Mouse (Mus musculus) heart, postnatal 25 days (tissue): ENCODE data around the gene Arg1. TPM values are rescaled to one million over a fixed set of nuclear protein-coding genes. Genes with fewer than 3 reads are reported as not detected.

ENCODE experiments used
- DNase-seq: peaks from one replicate; pipeline ENCODE4 v3.0.0; 2022; ENCODE audit warnings: low spot score
- intact Hi-C: fragments of 180-260 bp; cut with DNase I; formaldehyde crosslinking; loops from one replicate; pipeline ENCODE4 v1.15.1; 2025
- microRNA-seq: library from miRNA; unstranded; fragments of <30 nt; microRNA quantifications from one replicate; pipeline ENCODE4 v1.2.0, GENCODE M21; 2022
- total RNA-seq, 2 experiments: library from RNA; stranded (reverse); gene quantifications; 2 replicates each; pipeline ENCODE4 v1.2.3; 2021

Gene Arg1
- total RNA-seq, 2 experiments from 2014 or later = 0.17 TPM; not detected in 1

- DNase-seq = no peak
Observed at GRCm38 (mm10) chr10:24922977-24923376, 4.3 kb downstream of the Arg1 start.

GRCm38 (mm10) chr10:24915486-24915885 is 11.8 kb downstream of the Arg1 start:
- DNase-seq = no peak
- intact Hi-C loops = no loop called here

More at GRCm38 (mm10) chr10:24922977-24923376, 4.3 kb downstream of the Arg1 start:
- intact Hi-C loops = no loop called here

- DNase-seq = no peak
- intact Hi-C loops = no loop called here
Observed at GRCm38 (mm10) chr10:24912576-24912975, 14.7 kb downstream of the Arg1 start.

- no peak for DNase-seq
- intact Hi-C loops = no loop called here
Observed at GRCm38 (mm10) chr10:24911199-24911598, 16.1 kb downstream of the Arg1 start.

GRCm38 (mm10) chr10:24905627-24906026 is 21.7 kb downstream of the Arg1 start:
- DNase-seq = no peak
- intact Hi-C loops = no loop called here

GRCm38 (mm10) chr10:24895927-24896326 is 31.4 kb downstream of the Arg1 start:
- DNase-seq = no peak
- intact Hi-C loops = no loop called here

- no peak for DNase-seq
- intact Hi-C loops = no loop called here
Observed at GRCm38 (mm10) chr10:24888343-24888742, 38.9 kb downstream of the Arg1 start.

GRCm38 (mm10) chr10:24886008-24886407 is 41.3 kb downstream of the Arg1 start:
- DNase-seq = no peak
- intact Hi-C loops = no loop called here

- DNase-seq = no peak
- intact Hi-C loops = no loop called here
Observed at GRCm38 (mm10) chr10:24873624-24874023, 53.7 kb downstream of the Arg1 start.

GRCm38 (mm10) chr10:24869760-24870290 is 57.5 kb downstream of the Arg1 start, which contains the start of gene Med23:
TSS of gene Med23 (plus strand) at chr10:24869986.
- peak; percentile 93 for DNase-seq
- intact Hi-C loops = loop anchor here (5.0 kb wide), 3 partner anchors 73 to 347 kb away; partner anchors contain the start of gene Enpp1

Small RNA genes within 50 kb of the gene (microRNA-seq; reads per million reads assigned to microRNA genes)
- not detected for gene Mir6905

Other genes starting within 250 kb of the Arg1 start
- 1 to 10 TPM; 6.3 to 6.5 TPM for gene Enpp1, start 215.3 kb downstream of the Arg1 start, total RNA-seq
- 1 to 10 TPM; 2.9 to 4.7 TPM for gene Enpp3, start 84.7 kb downstream of the Arg1 start, total RNA-seq
- 10 to 100 TPM; 14.7 to 15.6 TPM for gene Med23, start 57.5 kb downstream of the Arg1 start, total RNA-seq